Mouse (Mus musculus): ENCODE data around the gene Pkp2. TPM values are rescaled to one million over a fixed set of nuclear protein-coding genes. Genes with fewer than 3 reads are reported as not detected.
"Not testable (repeated sequence)": the region's sequence is repeated elsewhere in the genome, so short reads cannot be mapped to it uniquely, and the experiment has no call there.

Gene Pkp2
- total RNA-seq (2015) (0.07 TPM in 1 of 2 replicates, not detected in the other), total RNA-seq (2017) (0.12 TPM in 1 of 2 replicates, not detected in the other)

GRCm38 (mm10) chr16:16213079-16213760 is at the start of gene Pkp2:
Gene Pkp2 (plus strand): TSS chr16:16213318.
- ATAC-seq (ENCODE audit: poor library complexity, severe bottlenecking): peak; percentile 71

GRCm38 (mm10) chr16:16197374-16197773 is 15.7 kb upstream of the Pkp2 start:
- ATAC-seq (ENCODE audit: poor library complexity, severe bottlenecking): no peak

GRCm38 (mm10) chr16:16201991-16202390 is 11.1 kb upstream of the Pkp2 start:
- ATAC-seq (ENCODE audit: poor library complexity, severe bottlenecking): 0 out of 2 replicates have a peak, but pooled peaks have one; percentile 47

GRCm38 (mm10) chr16:16204648-16205047 is 8.5 kb upstream of the Pkp2 start:
- ATAC-seq (ENCODE audit: poor library complexity, severe bottlenecking): 0 out of 2 replicates have a peak, but pooled peaks have one; percentile 40

- ATAC-seq (ENCODE audit: poor library complexity, severe bottlenecking): peak; percentile 20; the same call in 1 of the 2 replicates
These were observed 417 bp upstream of the Pkp2 start for GRCm38 (mm10) chr16:16212723-16213078.

GRCm38 (mm10) chr16:16213761-16214305 is 715 bp downstream of the Pkp2 start:
- ATAC-seq (ENCODE audit: poor library complexity, severe bottlenecking): no peak

GRCm38 (mm10) chr16:16215645-16216387 is 2.7 kb downstream of the Pkp2 start:
- no peak for ATAC-seq (ENCODE audit: poor library complexity, severe bottlenecking)

- ATAC-seq (ENCODE audit: poor library complexity, severe bottlenecking): no peak
These were observed 3.8 kb downstream of the Pkp2 start for GRCm38 (mm10) chr16:16216934-16217333.

- ATAC-seq (ENCODE audit: poor library complexity, severe bottlenecking): no peak
These were observed 6.7 kb downstream of the Pkp2 start for GRCm38 (mm10) chr16:16219835-16220234.

- no peak for ATAC-seq (ENCODE audit: poor library complexity, severe bottlenecking)
These were observed 9.5 kb downstream of the Pkp2 start for GRCm38 (mm10) chr16:16222651-16223050.

- ATAC-seq (ENCODE audit: poor library complexity, severe bottlenecking): no peak
These were observed 11.4 kb downstream of the Pkp2 start for GRCm38 (mm10) chr16:16224506-16224924.

- ATAC-seq (ENCODE audit: poor library complexity, severe bottlenecking): no peak
These were observed 12.7 kb downstream of the Pkp2 start for GRCm38 (mm10) chr16:16225828-16226227.

- ATAC-seq (ENCODE audit: poor library complexity, severe bottlenecking): no peak
These were observed 17.3 kb downstream of the Pkp2 start for GRCm38 (mm10) chr16:16230439-16230838.

- no peak for ATAC-seq (ENCODE audit: poor library complexity, severe bottlenecking)
These were observed 20.8 kb downstream of the Pkp2 start for GRCm38 (mm10) chr16:16233919-16234318.

- not testable (repeated sequence) for ATAC-seq (ENCODE audit: poor library complexity, severe bottlenecking)
These were observed 23.6 kb downstream of the Pkp2 start for GRCm38 (mm10) chr16:16236681-16237080.

- no peak for ATAC-seq (ENCODE audit: poor library complexity, severe bottlenecking)
These were observed 25.2 kb downstream of the Pkp2 start for GRCm38 (mm10) chr16:16238356-16238755.

GRCm38 (mm10) chr16:16244711-16245110 is 31.6 kb downstream of the Pkp2 start:
- ATAC-seq (ENCODE audit: poor library complexity, severe bottlenecking): no peak

GRCm38 (mm10) chr16:16250470-16250869 is 37.4 kb downstream of the Pkp2 start:
- no peak for ATAC-seq (ENCODE audit: poor library complexity, severe bottlenecking)

- no peak for ATAC-seq (ENCODE audit: poor library complexity, severe bottlenecking)
These were observed 40.4 kb downstream of the Pkp2 start for GRCm38 (mm10) chr16:16253326-16254074.

- ATAC-seq (ENCODE audit: poor library complexity, severe bottlenecking): no peak
These were observed 42.1 kb downstream of the Pkp2 start for GRCm38 (mm10) chr16:16255217-16255616.

GRCm38 (mm10) chr16:16255874-16256273 is 42.8 kb downstream of the Pkp2 start:
- no peak for ATAC-seq (ENCODE audit: poor library complexity, severe bottlenecking)
